Mouse (Mus musculus) cerebellum, adult 2 months (tissue): Measurements from ENCODE around the gene Ric8b. TPM values are rescaled to one million over a fixed set of nuclear protein-coding genes. Genes with fewer than 3 reads are reported as not detected.

Experiments
- DNase-seq, 2 experiments: peaks; one replicate each; pipeline ENCODE4 v3.0.0; 2021
- H3K27ac ChIP-seq: fragments of 200-500 bp; 2 replicates; pipeline ENCODE4 v1.5.1; 2012; ENCODE audit warnings: low read length, control low read depth, inconsistent platforms; ENCODE audit not compliant: insufficient read depth
- H3K27me3 ChIP-seq: fragments of 200-500 bp; 2 replicates; pipeline ENCODE4 v1.6.1; 2012; ENCODE audit warnings: inconsistent platforms, mild to moderate bottlenecking, low read length, moderate library complexity; ENCODE audit not compliant: control insufficient read depth, insufficient read depth
- H3K4me1 ChIP-seq: fragments of 200-500 bp; 2 replicates; pipeline ENCODE4 v1.6.1; 2011; ENCODE audit warnings: low read length; ENCODE audit not compliant: control insufficient read depth, insufficient read depth
- H3K4me3 ChIP-seq: fragments of 200-500 bp; replicated peaks from 2 replicates; pipeline ENCODE3; 2011; ENCODE audit warnings: mild to moderate bottlenecking, low read depth, low read length, control low read depth; ENCODE audit not compliant: insufficient read depth
- CTCF ChIP-seq: fragments of 200-500 bp; IDR thresholded peaks from 2 replicates; pipeline ENCODE4 v1.5.1; 2011; ENCODE audit warnings: low read depth, mild to moderate bottlenecking, control low read depth, low read length, moderate library complexity, borderline replicate concordance; ENCODE audit not compliant: insufficient read depth
- POLR2A ChIP-seq: fragments of 200-500 bp; IDR thresholded peaks from 2 replicates; pipeline ENCODE4 v1.6.1; 2011; ENCODE audit warnings: low read length, control low read depth, borderline replicate concordance; ENCODE audit not compliant: insufficient read depth
- WGBS: fragments of 180-500 bp; shearing (Covaris S2); methylation state at CpG from one replicate; pipeline ENCODE4 v1.1.7; 2018; 5-methylcytosine and 5-hydroxymethylcytosine counted together
- polyA plus RNA-seq: library from polyadenylated mRNA; depleted of rRNA; stranded (reverse); fragments of >200 nt; gene quantifications from 2 replicates; pipeline ENCODE4 v1.2.3, GENCODE M21; 2012

The Ric8b gene
- polyA plus RNA-seq, 1 experiment, result 43.3 TPM

DNA sequence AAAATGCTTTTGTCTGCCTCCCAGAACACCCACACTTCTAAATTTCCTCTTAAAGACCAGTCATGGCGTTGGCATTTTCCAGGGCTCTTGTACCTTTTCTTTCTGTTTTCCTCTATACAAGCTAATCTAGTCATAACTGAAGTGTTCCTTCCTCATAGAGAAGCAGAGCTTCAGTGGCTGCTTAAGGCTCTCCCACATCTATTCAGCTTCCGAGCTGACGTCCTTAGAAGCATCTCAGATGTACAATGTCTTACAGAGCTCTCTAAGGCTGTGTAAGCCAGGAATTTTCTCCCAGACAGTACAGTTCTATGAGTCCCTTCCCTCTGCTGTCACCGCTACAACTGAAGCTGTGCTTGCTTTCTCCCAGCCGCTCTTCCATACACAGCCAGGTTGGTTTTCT, 21.5 kb downstream of the Ric8b start:
- H3K4me3 ChIP-seq, result no peak overlapping the region
- 91% methylated on average over 5 of the region's 5 CpGs for WGBS
- TF ChIP-seq POLR2A, result no peak
- TF ChIP-seq CTCF, result no peak
- no peak overlapping the region for H3K27ac ChIP-seq
- peaks cover 4% of the 10 kb centered on the region for H3K4me1 ChIP-seq
- DNase-seq, result no peak
- no peaks in the 10 kb centered on the region for H3K27me3 ChIP-seq

- Histone ChIP-seq H3K4me1 (peaks cover 4% of the 10 kb centered on the region), H3K27ac (no peak overlapping the region), H3K4me3 (no peak overlapping the region), H3K27me3 (no peaks in the 10 kb centered on the region; the same call in 1 of the 2 replicates)
- TF ChIP-seq CTCF (no peak), POLR2A (no peak)
- WGBS, result 77% methylated on average over 1 of the region's 1 CpGs
- DNase-seq, result no peak
Measured at GRCm38 (mm10) chr10:84940356-84940755, 22.9 kb downstream of the Ric8b start.

DNA sequence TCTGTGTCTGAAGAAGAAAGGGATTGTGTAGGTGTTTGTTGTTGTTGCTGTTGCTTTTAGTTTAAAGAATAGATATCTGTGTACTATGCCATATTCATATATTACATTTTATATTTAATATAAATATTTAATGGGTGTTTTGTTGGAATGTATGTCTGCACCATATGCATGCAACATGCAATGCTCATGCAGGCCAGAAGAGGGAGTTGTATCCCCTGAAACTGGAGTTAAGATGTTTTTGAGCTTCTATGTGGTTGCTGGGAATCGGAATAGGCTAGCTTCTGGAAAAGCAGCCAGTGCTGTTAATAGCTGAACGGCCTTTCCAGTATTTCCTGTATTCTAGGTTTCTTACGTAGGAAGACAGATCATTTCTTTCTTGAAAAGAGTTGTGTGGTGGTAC, 28.3 kb downstream of the Ric8b start:
- no peaks in the 10 kb centered on the region for H3K4me1 ChIP-seq
- 96% methylated on average over 3 of the region's 3 CpGs for WGBS
- DNase-seq, result no peak
- TF ChIP-seq CTCF, result no peak
- no peak for TF ChIP-seq POLR2A
- no peaks in the 10 kb centered on the region; the same call in 1 of the 2 replicates for H3K27me3 ChIP-seq
- no peak overlapping the region for H3K4me3 ChIP-seq
- no peak overlapping the region for H3K27ac ChIP-seq

DNA sequence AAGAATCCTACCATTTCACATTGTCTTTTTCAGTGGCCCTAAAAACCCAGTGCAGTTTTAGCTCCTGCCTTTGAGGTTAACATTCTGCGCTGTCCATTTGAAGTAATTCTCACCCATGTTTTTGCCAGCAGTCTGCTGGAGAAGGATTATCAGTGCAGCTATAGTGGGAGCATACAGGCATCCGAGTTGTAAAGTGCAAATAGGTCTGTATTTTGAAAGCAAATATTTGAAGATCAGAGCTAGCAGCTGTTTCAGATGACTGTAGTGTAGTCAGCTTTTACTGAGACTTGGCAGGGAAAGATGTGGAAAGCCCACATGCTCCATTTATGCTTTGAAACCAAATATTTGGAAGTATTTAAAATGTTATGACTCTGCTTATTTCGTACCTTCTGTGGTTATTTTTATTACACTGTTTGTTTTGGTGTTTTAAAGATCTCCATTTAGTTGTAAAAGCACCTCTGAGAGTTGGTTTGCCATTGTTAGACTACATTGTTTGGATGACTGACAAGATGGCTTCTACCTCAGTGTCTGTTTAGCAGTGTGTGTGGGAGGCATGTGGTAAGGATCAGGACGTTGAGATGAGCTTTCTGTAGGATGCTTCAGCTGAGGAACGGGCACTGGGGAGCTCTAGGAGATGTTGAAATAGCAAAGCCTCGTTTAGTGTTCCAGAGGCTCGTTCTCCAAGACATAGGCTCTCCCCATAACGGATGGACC, 31.7 kb downstream of the Ric8b start:
- WGBS, result 73% methylated on average over 8 of the region's 8 CpGs
- TF ChIP-seq CTCF (no peak), POLR2A (no peak)
- DNase-seq, result no peak

DNA sequence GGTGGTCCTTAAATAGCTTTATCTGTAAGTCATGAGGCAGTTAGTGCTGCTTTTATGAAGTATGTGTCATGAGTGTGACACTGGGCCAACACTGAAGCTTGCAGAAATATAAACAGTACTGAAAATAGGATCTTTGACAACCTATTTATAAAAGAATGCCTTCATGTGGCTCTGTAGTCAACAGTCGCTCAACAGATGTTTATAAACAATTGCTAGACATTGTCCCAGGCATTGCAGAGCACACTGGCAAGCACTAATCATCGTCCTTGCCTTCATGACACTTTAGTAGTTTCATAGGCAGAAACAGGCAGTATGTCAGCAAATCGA, 32.2 kb downstream of the Ric8b start:
- TF ChIP-seq CTCF (no peak), POLR2A (no peak)
- Histone ChIP-seq H3K4me3 (no peak overlapping the region), H3K27me3 (no peaks in the 10 kb centered on the region; the same call in 1 of the 2 replicates), H3K4me1 (no peaks in the 10 kb centered on the region), H3K27ac (no peak overlapping the region)
- DNase-seq, result no peak
- WGBS, result 81% methylated on average over 3 of the region's 3 CpGs

More for the DNA sequence above, 31.7 kb downstream of the Ric8b start:
- Histone ChIP-seq H3K27ac (no peak overlapping the region), H3K4me1 (no peaks in the 10 kb centered on the region), H3K4me3 (no peak overlapping the region), H3K27me3 (no peaks in the 10 kb centered on the region; the same call in 1 of the 2 replicates)

- no peak for TF ChIP-seq CTCF
- no peak for TF ChIP-seq POLR2A
- H3K27me3 ChIP-seq, result no peaks in the 10 kb centered on the region; the same call in 1 of the 2 replicates
- DNase-seq, result no peak
- 85% methylated on average over 4 of the region's 4 CpGs for WGBS
- H3K27ac ChIP-seq, result no peak overlapping the region
- H3K4me1 ChIP-seq, result no peaks in the 10 kb centered on the region
- H3K4me3 ChIP-seq, result no peak overlapping the region
Measured at GRCm38 (mm10) chr10:84950384-84950783, 33.0 kb downstream of the Ric8b start.

DNA sequence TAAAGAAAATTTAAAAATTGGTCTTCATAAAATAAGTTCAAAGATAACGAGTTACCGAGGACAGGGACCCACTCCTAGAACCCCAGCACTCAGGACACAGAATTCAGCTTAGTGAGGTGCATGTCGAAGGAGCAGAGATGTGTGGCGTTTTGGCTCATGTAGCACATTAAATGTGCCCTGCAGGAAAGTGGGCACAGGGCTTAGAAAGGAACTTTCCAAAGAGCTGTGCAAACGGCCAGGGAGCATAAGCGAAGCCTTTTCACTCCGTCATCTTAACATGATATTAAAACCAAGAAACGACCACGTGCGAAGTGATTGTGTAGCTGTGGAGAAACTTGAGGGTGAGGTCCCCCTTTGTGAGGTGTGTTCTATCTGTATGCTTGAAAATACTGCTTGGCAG, 36.8 kb downstream of the Ric8b start:
- Histone ChIP-seq H3K27me3 (no peaks in the 10 kb centered on the region), H3K4me3 (no peak overlapping the region), H3K27ac (no peak overlapping the region), H3K4me1 (no peaks in the 10 kb centered on the region; the same call in 1 of the 2 replicates)
- DNase-seq, result no peak
- TF ChIP-seq CTCF (no peak), POLR2A (no peak)
- 91% methylated on average over 10 of the region's 10 CpGs for WGBS

DNA sequence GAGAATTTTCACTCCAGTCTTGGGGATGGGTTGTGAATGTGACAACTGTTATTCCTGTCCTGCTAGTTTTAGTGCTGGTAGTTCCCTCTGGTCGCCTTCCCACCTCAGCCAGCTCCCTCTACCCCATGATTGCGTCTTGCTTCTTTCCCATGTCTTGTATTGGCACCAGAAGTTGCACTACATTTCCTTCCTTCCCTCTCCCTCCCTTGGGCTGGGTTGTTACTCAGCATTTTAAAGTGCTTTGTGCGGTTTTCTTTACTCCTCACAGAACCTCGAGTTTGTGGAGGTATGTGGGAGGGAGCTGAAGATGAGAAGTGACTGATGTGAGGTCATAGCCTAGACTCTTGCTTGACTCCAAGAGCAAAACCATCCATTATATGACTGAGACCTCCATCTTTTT, 38.8 kb downstream of the Ric8b start:
- Histone ChIP-seq H3K27me3 (no peaks in the 10 kb centered on the region), H3K4me1 (no peaks in the 10 kb centered on the region; the same call in 1 of the 2 replicates), H3K27ac (no peak overlapping the region), H3K4me3 (no peak overlapping the region)
- TF ChIP-seq POLR2A (no peak), CTCF (no peak)
- no peak for DNase-seq
- 80% methylated on average over 4 of the region's 4 CpGs for WGBS
